In genomic region chr12:34528201-34529164, GRCm38 (mm10) we compare ENCODE assay signal across 8 mouse cellular contexts.
DNase-seq lines count a peak whose midpoint lies in the region; ATAC-seq and TF ChIP-seq lines count a peak whose summit lies in the region.

No protein-coding gene starts in this region.

- H3K9me3 ChIP-seq in lung, postnatal 0 days (ENCODE audit: low read length) = no peaks in the 10 kb centered on the region
- no peaks in the 10 kb centered on the region for H3K9me3 ChIP-seq in intestine, postnatal 0 days (ENCODE audit: control insufficient read depth)
- no peaks in the 10 kb centered on the region for H3K9me3 ChIP-seq in midbrain, embryonic 13.5 days

- no peak overlapping the region for H3K4me3 ChIP-seq in lung, postnatal 0 days (ENCODE audit: low read depth, low read length)
- no peak overlapping the region for H3K4me3 ChIP-seq in lung, adult 2 months (replicated peaks; ENCODE audit: extremely low read depth, low read depth, low read length)
- 0 out of 2 replicates have a peak overlapping the region, but pooled peaks have one; percentile 5 for H3K4me3 ChIP-seq in intestine, postnatal 0 days (ENCODE audit: low read depth, low read length)
- H3K4me3 ChIP-seq in midbrain, embryonic 13.5 days (replicated peaks) = peak overlapping the region; percentile 37

- peak; percentile 60 for DNase-seq in lung, postnatal 0 days (ENCODE audit: low spot score)
- no peak for DNase-seq in lung, adult 2 months
- DNase-seq in cerebellum, adult 9-10 months = peak; percentile 69
- peak; percentile 27 to 40 for DNase-seq in frontal cortex, postnatal 10 days (ENCODE audit: low spot score in 2 of 2)
- no peak for DNase-seq in spleen, postnatal 4 days (ENCODE audit: low spot score in 2 of 2)

- H3K27ac ChIP-seq in lung, postnatal 0 days (ENCODE audit: low read length) = no peak overlapping the region
- H3K27ac ChIP-seq in intestine, postnatal 0 days (ENCODE audit: low read depth, low read length) = 0 out of 2 replicates have a peak overlapping the region, but pooled peaks have one; percentile 28
- peak overlapping the region; percentile 80 for H3K27ac ChIP-seq in midbrain, embryonic 13.5 days

- TF ChIP-seq POLR2A in lung, adult 2 months (IDR thresholded peaks at IDR 0.05; ENCODE audit: borderline replicate concordance, extremely low read depth, low read depth, low read length) = no peak

- no peaks in the 10 kb centered on the region; the same call in 1 of the 2 replicates for H3K4me1 ChIP-seq in lung, postnatal 0 days (ENCODE audit: insufficient read depth, low read depth, low read length)
- H3K4me1 ChIP-seq in lung, adult 2 months (ENCODE audit: control insufficient read depth, insufficient read depth, low read length) = peaks cover 7% of the 10 kb centered on the region
- H3K4me1 ChIP-seq in intestine, postnatal 0 days (replicated peaks; ENCODE audit: control insufficient read depth, insufficient read depth, low read length) = no peaks in the 10 kb centered on the region
- H3K4me1 ChIP-seq in midbrain, embryonic 13.5 days (replicated peaks) = peaks cover 46% of the 10 kb centered on the region

- no peak overlapping the region for H3K9ac ChIP-seq in lung, postnatal 0 days (replicated peaks; ENCODE audit: low read depth)
- no peak overlapping the region for H3K9ac ChIP-seq in intestine, postnatal 0 days (ENCODE audit: low read depth, low read length)
- H3K9ac ChIP-seq in midbrain, embryonic 13.5 days (replicated peaks) = peak overlapping the region; percentile 49

- TF ChIP-seq EP300 in lung, postnatal 0 days (IDR thresholded peaks at IDR 0.05) = no peak

- peak; percentile 35; the same call in 1 of the 2 replicates for ATAC-seq in lung, postnatal 0 days
- no peak for ATAC-seq in intestine, postnatal 0 days
- peak; percentile 93 for ATAC-seq in midbrain, embryonic 13.5 days
- no peak for ATAC-seq in monocyte, adult 5-6 weeks (replicated peaks; ENCODE audit: insufficient number of reproducible peaks, low FRiP score, low TSS enrichment, poor library complexity, severe bottlenecking)

- peak overlapping the region; percentile 20 for H3K4me2 ChIP-seq in lung, postnatal 0 days (replicated peaks; ENCODE audit: low read depth, low read length)
- H3K4me2 ChIP-seq in intestine, postnatal 0 days (replicated peaks; ENCODE audit: low read depth) = peak overlapping the region; percentile 41
- peak overlapping the region; percentile 52 for H3K4me2 ChIP-seq in midbrain, embryonic 13.5 days (replicated peaks)

- H3K36me3 ChIP-seq in lung, postnatal 0 days (ENCODE audit: insufficient read depth, low read length) = no peaks in the 10 kb centered on the region
- no peaks in the 10 kb centered on the region for H3K36me3 ChIP-seq in intestine, postnatal 0 days (ENCODE audit: control insufficient read depth, insufficient read depth)
- no peaks in the 10 kb centered on the region for H3K36me3 ChIP-seq in midbrain, embryonic 13.5 days

- no peaks in the 10 kb centered on the region for H3K27me3 ChIP-seq in lung, postnatal 0 days (replicated peaks; ENCODE audit: insufficient read depth, low read length)
- H3K27me3 ChIP-seq in intestine, postnatal 0 days (replicated peaks; ENCODE audit: control insufficient read depth, insufficient read depth, low read length) = no peaks in the 10 kb centered on the region
- no peaks in the 10 kb centered on the region for H3K27me3 ChIP-seq in midbrain, embryonic 13.5 days

- 17% methylated on average over 11 of the region's 11 CpGs for WGBS in lung, postnatal 0 days
- 21% methylated on average over 11 of the region's 11 CpGs for WGBS in lung, adult 2 months
- 25% methylated on average over 11 of the region's 11 CpGs for WGBS in intestine, postnatal 0 days
- 3% methylated on average over 11 of the region's 11 CpGs for WGBS in midbrain, embryonic 13.5 days

- TF ChIP-seq CTCF in lung, postnatal 0 days (IDR thresholded peaks at IDR 0.05) = no peak
- no peak for TF ChIP-seq CTCF in lung, adult 2 months (IDR thresholded peaks at IDR 0.05; ENCODE audit: insufficient read depth, low read length)
- TF ChIP-seq CTCF in intestine, postnatal 0 days (IDR thresholded peaks at IDR 0.05; ENCODE audit: low read depth) = no peak

Comparison
In these comparisons a context has a peak if more than half of its experiments do, and no peak if none do; other contexts are left out.
1. DNase-seq: peak in lung, postnatal 0 days (single experiment), cerebellum, adult 9-10 months (single experiment) and frontal cortex, postnatal 10 days (2 of 2); none in lung, adult 2 months (single experiment) and spleen, postnatal 4 days (0 of 2).
2. ATAC-seq: peak in lung, postnatal 0 days (single experiment) and midbrain, embryonic 13.5 days (single experiment); none in intestine, postnatal 0 days (single experiment) and monocyte, adult 5-6 weeks (single experiment).
3. H3K4me3 ChIP-seq: peak in intestine, postnatal 0 days (single experiment) and midbrain, embryonic 13.5 days (single experiment); none in lung, postnatal 0 days (single experiment) and lung, adult 2 months (single experiment).
4. Peak in every context shown above with its lines, with median percentiles within 50 percentile points of each other: H3K4me2 ChIP-seq.